Mouse (Mus musculus) midbrain, embryonic 11.5 days (tissue): ENCODE results near the gene Rhox4d. TPM values are rescaled to one million over a fixed set of nuclear protein-coding genes. Genes with fewer than 3 reads are reported as not detected.
"Not testable (repeated sequence)": the region's sequence is repeated elsewhere in the genome, so short reads cannot be mapped to it uniquely, and the experiment has no call there.

Source experiments
- ATAC-seq: fragments of 200-750 bp; cut with Nextera tagmentation; 2 replicates; pipeline ENCODE4 v1.8.0; 2017; ENCODE audit warnings: moderate TSS enrichment, moderate library complexity; ENCODE audit not compliant: low FRiP score
- DNase-seq: peaks from one replicate; pipeline ENCODE4 v3.0.0; 2015; ENCODE audit warnings: low spot score; ENCODE audit errors: missing footprints
- H3K27ac ChIP-seq: fragments of 300-500 bp; sonication (generic); 2 replicates; pipeline ENCODE4 v1.5.1; 2014; ENCODE audit warnings: low read depth, low read length
- H3K27me3 ChIP-seq: fragments of 300-500 bp; sonication (generic); 2 replicates; pipeline ENCODE4 v1.6.1; 2014; ENCODE audit warnings: mild to moderate bottlenecking, low read length, moderate library complexity, mixed read lengths; ENCODE audit not compliant: control insufficient read depth, insufficient read depth
- H3K36me3 ChIP-seq: fragments of 300-500 bp; sonication (generic); 2 replicates; pipeline ENCODE4 v1.6.1; 2014; ENCODE audit warnings: mild to moderate bottlenecking, low read length, moderate library complexity, mixed read lengths; ENCODE audit not compliant: control insufficient read depth, insufficient read depth
- H3K4me1 ChIP-seq: fragments of 300-500 bp; sonication (generic); 2 replicates; pipeline ENCODE4 v1.6.1; 2014; ENCODE audit warnings: low read length; ENCODE audit not compliant: control insufficient read depth, insufficient read depth
- H3K4me2 ChIP-seq: fragments of 300-500 bp; sonication (generic); 2 replicates; pipeline ENCODE4 v1.6.1; 2014; ENCODE audit warnings: mild to moderate bottlenecking, moderate library complexity
- H3K4me3 ChIP-seq: fragments of 300-500 bp; sonication (generic); 2 replicates; pipeline ENCODE4 v1.5.1; 2014; ENCODE audit warnings: low read depth, low read length
- H3K9ac ChIP-seq: fragments of 300-500 bp; sonication (generic); 2 replicates; pipeline ENCODE4 v1.6.1; 2014; ENCODE audit warnings: low read length
- H3K9me3 ChIP-seq: fragments of 300-500 bp; sonication (generic); 2 replicates; pipeline ENCODE4 v1.6.1; 2016; ENCODE audit warnings: low read length; ENCODE audit not compliant: control insufficient read depth
- WGBS: fragments of 180-500 bp; shearing (Covaris S2); extraction: QIAGEN DNeasy Blood & Tissue Kit; methylation state at CpG from one replicate; pipeline ENCODE4 v1.1.7; 2014; 5-methylcytosine and 5-hydroxymethylcytosine counted together
- polyA plus RNA-seq: library from polyadenylated mRNA; unstranded; fragments of >200 nt; fragmentation: Nextera tagmentation; extraction: Ambion mirVana; gene quantifications from 2 replicates; pipeline ENCODE4 v1.2.1, GENCODE M21; 2014

The Rhox4d gene
- polyA plus RNA-seq: not detected in 2 replicates

DNA sequence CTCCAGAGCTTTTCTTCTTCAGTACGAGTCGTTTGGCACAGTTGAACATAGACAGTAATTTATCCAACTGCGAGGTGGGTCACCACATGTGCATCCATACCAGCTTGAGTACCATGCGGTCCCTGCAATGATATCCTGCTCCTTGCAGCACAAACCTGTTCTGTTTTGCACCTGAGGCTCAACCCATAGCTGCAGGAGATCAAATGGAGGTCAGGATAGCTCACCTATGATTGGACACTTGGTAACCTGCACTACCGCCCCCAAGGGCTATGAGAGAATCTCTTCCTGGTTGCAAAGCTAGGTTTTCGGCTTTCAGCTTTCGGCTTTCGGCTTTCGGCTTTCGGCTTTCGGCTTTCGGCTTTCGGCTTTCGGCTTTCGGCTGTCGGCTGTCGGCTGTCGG, at the start of gene Rhox4d:
Rhox4d (plus strand) TSS at position 301 of the 400 bp plus-strand sequence.
- not testable (repeated sequence) for H3K36me3 ChIP-seq, H3K27ac ChIP-seq, H3K4me1 ChIP-seq, DNase-seq, H3K9me3 ChIP-seq, H3K9ac ChIP-seq, H3K4me2 ChIP-seq, ATAC-seq, H3K4me3 ChIP-seq, H3K27me3 ChIP-seq
- 93% methylated on average over 16 of the region's 18 CpGs for whole genome bisulfite sequencing

DNA sequence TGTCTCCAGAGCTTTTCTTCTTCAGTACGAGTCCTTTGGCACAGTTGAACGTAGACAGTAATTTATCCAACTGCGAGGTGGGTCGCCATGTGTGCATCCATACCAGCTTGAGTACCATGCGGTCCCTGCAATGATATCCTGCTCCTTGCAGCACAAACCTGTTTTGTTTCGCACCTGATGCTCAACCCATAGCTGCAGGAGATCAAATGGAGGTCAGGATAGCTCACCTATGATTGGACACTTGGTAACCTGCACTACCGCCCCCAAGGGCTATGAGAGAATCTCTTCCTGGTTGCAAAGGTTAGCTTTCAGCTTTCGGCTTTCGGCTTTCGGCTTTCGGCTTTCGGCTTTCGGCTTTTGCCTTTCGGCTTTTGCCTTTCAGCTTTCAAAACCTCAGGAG, 34.1 kb upstream of the Rhox4d start, which contains the start of gene Rhox4c:
Rhox4c (plus strand) TSS at position 301 of the 400 bp plus-strand sequence.
- not testable (repeated sequence) for H3K27ac ChIP-seq, H3K9ac ChIP-seq, H3K36me3 ChIP-seq, H3K4me3 ChIP-seq, DNase-seq, H3K4me2 ChIP-seq, H3K9me3 ChIP-seq, H3K27me3 ChIP-seq, H3K4me1 ChIP-seq, ATAC-seq
- 93% methylated on average over 14 of the region's 14 CpGs for WGBS

GRCm38 (mm10) chrX:37530152-37530551, 16.0 kb downstream of the Rhox4d start, which contains the start of gene Rhox2e:
Gene Rhox2e (plus strand): TSS chrX:37530452.
- not testable (repeated sequence) for H3K4me2 ChIP-seq, H3K27ac ChIP-seq, DNase-seq, H3K36me3 ChIP-seq, H3K9ac ChIP-seq, H3K27me3 ChIP-seq, H3K4me3 ChIP-seq, H3K4me1 ChIP-seq, ATAC-seq, H3K9me3 ChIP-seq
- 90% methylated on average over 2 of the region's 8 CpGs for WGBS

DNA sequence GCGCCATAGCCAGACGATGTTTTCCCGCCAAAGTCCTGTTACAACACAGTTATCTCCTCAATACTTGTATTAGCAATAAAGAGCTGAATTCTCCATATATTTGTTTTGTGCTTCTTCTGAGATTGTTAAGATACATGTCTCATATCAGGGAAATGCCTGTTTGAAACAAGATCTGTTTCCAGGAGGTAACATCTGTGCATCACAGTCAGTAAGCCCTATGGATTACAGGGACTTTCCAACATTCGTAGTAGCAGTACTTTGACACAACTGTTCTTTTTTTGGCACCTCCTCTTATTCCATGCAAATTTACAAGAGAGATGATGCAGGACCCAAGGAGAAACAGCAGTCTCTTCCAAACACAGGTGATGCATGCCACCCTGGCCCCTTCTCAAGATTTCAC, 27.6 kb downstream of the Rhox4d start, which contains the start of gene Rhox3e:
Rhox3e (plus strand) TSS at position 301 of the 400 bp plus-strand sequence.
- not testable (repeated sequence) for DNase-seq, H3K9ac ChIP-seq, ATAC-seq, H3K4me3 ChIP-seq, H3K4me1 ChIP-seq, H3K36me3 ChIP-seq, H3K27ac ChIP-seq, H3K4me2 ChIP-seq, H3K9me3 ChIP-seq, H3K27me3 ChIP-seq
- WGBS: no CpG with 5 or more reads among the region's 4 CpGs

DNA sequence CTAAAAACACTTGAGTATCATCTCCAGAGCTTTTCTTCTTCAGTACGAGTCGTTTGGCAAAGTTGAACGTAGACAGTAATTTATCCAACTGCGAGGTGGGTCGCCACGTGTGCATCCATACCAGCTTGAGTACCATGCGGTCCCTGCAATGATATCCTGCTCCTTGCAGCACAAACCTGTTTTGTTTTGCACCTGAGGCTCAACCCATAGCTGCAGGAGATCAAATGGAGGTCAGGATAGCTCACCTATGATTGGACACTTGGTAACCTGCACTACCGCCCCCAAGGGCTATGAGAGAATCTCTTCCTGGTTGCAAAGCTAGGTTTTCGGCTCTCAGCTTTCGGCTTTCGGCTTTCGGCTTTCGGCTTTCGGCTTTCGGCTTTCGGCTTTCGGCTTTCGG, 43.0 kb downstream of the Rhox4d start, which contains the start of gene Rhox4e:
Rhox4e (plus strand) TSS at position 301 of the 400 bp plus-strand sequence.
- H3K9me3 ChIP-seq, H3K36me3 ChIP-seq, DNase-seq, H3K4me2 ChIP-seq, H3K27ac ChIP-seq, H3K4me3 ChIP-seq, H3K27me3 ChIP-seq, H3K4me1 ChIP-seq, ATAC-seq, H3K9ac ChIP-seq: not testable (repeated sequence)
- 92% methylated on average over 10 of the region's 18 CpGs for WGBS

Other genes with a start within 250 kb of the Rhox4d start
- gene Rhox4a, start 249.0 kb upstream of the Rhox4d start, polyA plus RNA-seq: not detected in 2 replicates
- not detected in 2 replicates for gene Rhox3a2, start 134.3 kb upstream of the Rhox4d start, polyA plus RNA-seq
- 0.18 and 0.43 TPM in 2 replicates for gene Rhox4a2, start 123.5 kb upstream of the Rhox4d start, polyA plus RNA-seq
- gene Rhox2b, start 102.3 kb upstream of the Rhox4d start, polyA plus RNA-seq: 0.33 TPM in 1 of 2 replicates, not detected in the other
- 0.18 TPM in 1 of 2 replicates, not detected in the other for gene Rhox4b, start 81.9 kb upstream of the Rhox4d start, polyA plus RNA-seq
- gene Rhox2c, start 60.7 kb upstream of the Rhox4d start, polyA plus RNA-seq: 0.67 and 1.3 TPM in 2 replicates
- not detected in 2 replicates for gene Rhox3c, start 55.8 kb upstream of the Rhox4d start, polyA plus RNA-seq
- gene Rhox4c, start 34.0 kb upstream of the Rhox4d start, polyA plus RNA-seq: not detected in 2 replicates
- not detected in 2 replicates for gene Rhox2d, start 20.9 kb upstream of the Rhox4d start, polyA plus RNA-seq
- not detected in 2 replicates for gene Rhox2e, start 16.1 kb downstream of the Rhox4d start, polyA plus RNA-seq
- gene Rhox3e, start 27.7 kb downstream of the Rhox4d start, polyA plus RNA-seq: not detected in 2 replicates
- gene Rhox4e, start 43.1 kb downstream of the Rhox4d start, polyA plus RNA-seq: not detected in 2 replicates
- gene Rhox2f, start 57.0 kb downstream of the Rhox4d start, polyA plus RNA-seq: 0.33 TPM in 1 of 2 replicates, not detected in the other
- gene Rhox3f, start 66.6 kb downstream of the Rhox4d start, polyA plus RNA-seq: not detected in 2 replicates
- gene Rhox4f, start 93.3 kb downstream of the Rhox4d start, polyA plus RNA-seq: not detected in 2 replicates
- not detected in 2 replicates for gene Rhox3g, start 114.3 kb downstream of the Rhox4d start, polyA plus RNA-seq
- not detected in 2 replicates for gene Rhox2g, start 129.1 kb downstream of the Rhox4d start, polyA plus RNA-seq
- 0.15 TPM in 1 of 2 replicates, not detected in the other for gene Rhox4g, start 137.0 kb downstream of the Rhox4d start, polyA plus RNA-seq
- not detected in 2 replicates for gene Rhox3h, start 154.4 kb downstream of the Rhox4d start, polyA plus RNA-seq
- not detected in 2 replicates for gene Rhox2h, start 158.9 kb downstream of the Rhox4d start, polyA plus RNA-seq